Mouse (Mus musculus): ENCODE data around the gene Mc1r. TPM values are rescaled to one million over a fixed set of nuclear protein-coding genes. Genes with fewer than 3 reads are reported as not detected.

The Mc1r gene
- total and polyA plus RNA-seq, 3 experiments = 0.31 to 0.45 TPM; not detected in 1

- H3K27ac ChIP-seq (ENCODE audit: control insufficient read depth, low read depth, low read length) = no peak overlapping the region
- H3K4me3 ChIP-seq (ENCODE audit: control insufficient read depth in 1 of 2, insufficient read depth in 1 of 2, low read depth in 2 of 2, low read length in 2 of 2) = no peak overlapping the region
- H3K79me2 ChIP-seq (ENCODE audit: control insufficient read depth, insufficient read depth, low read length, poor library complexity) = no peaks in the 10 kb centered on the region
- no peaks in the 10 kb centered on the region for H3K27me3 ChIP-seq (ENCODE audit: control insufficient read depth in 1 of 2, insufficient read depth in 2 of 2, low read length in 2 of 2)
- TF ChIP-seq USF1 (IDR thresholded peaks at IDR 0.05; ENCODE audit: low read depth, low read length) (peak; percentile 95), USF2 (IDR thresholded peaks at IDR 0.05; ENCODE audit: borderline replicate concordance in 1 of 2, insufficient read depth in 1 of 2, low read depth in 1 of 2, low read length in 2 of 2) (peak; percentile 61 to 75), RAD21 (IDR thresholded peaks at IDR 0.05; ENCODE audit: low read depth, low read length) (no peak), POLR2A (IDR thresholded peaks at IDR 0.05; ENCODE audit: control insufficient read depth in 1 of 2, insufficient read depth in 1 of 2, low read depth in 1 of 2, low read length in 2 of 2, poor library complexity in 1 of 2) (no peak), MAZ (IDR thresholded peaks at IDR 0.05; ENCODE audit: low read depth, low read length) (no peak), MXI1 (IDR thresholded peaks at IDR 0.05; ENCODE audit: low read depth, low read length) (peak; percentile 36; the same call in 1 of the 2 replicates), MAX (IDR thresholded peaks at IDR 0.05; ENCODE audit: low read length) (peak; percentile 87), SIN3A (IDR thresholded peaks at IDR 0.05; ENCODE audit: low read length) (peak; percentile 77), BHLHE40 (IDR thresholded peaks at IDR 0.05; ENCODE audit: borderline replicate concordance, low read depth, low read length) (peak; percentile 57; the same call in 1 of the 2 replicates)
- H3K9ac ChIP-seq (ENCODE audit: control insufficient read depth, low read depth, low read length, poor library complexity, severe bottlenecking) = no peak overlapping the region
- H3K4me1 ChIP-seq (ENCODE audit: control insufficient read depth in 1 of 2, insufficient read depth in 2 of 2, low read length in 2 of 2) = peaks cover 2 to 56% of the 10 kb centered on the region in 2 experiments
- DNase-seq (ENCODE audit: low read depth, low spot score) = peak; percentile 84
- peaks cover 0 to 37% of the 10 kb centered on the region in 2 experiments; a peak in 2 of 4 replicates for H3K36me3 ChIP-seq (ENCODE audit: control insufficient read depth in 1 of 2, insufficient read depth in 2 of 2, low read length in 2 of 2)
- H3K9me3 ChIP-seq (replicated peaks; ENCODE audit: insufficient read depth, low read length) = no peaks in the 10 kb centered on the region
Observed at GRCm38 (mm10) chr8:123412560-123413170, 5.8 kb downstream of the Mc1r start.

GRCm38 (mm10) chr8:123414255-123414654, 7.3 kb downstream of the Mc1r start:
- Histone ChIP-seq H3K9ac (ENCODE audit: control insufficient read depth, low read depth, low read length, poor library complexity, severe bottlenecking) (no peak overlapping the region), H3K79me2 (ENCODE audit: control insufficient read depth, insufficient read depth, low read length, poor library complexity) (no peaks in the 10 kb centered on the region), H3K27ac (ENCODE audit: control insufficient read depth, low read depth, low read length) (no peak overlapping the region), H3K27me3 (ENCODE audit: control insufficient read depth in 1 of 2, insufficient read depth in 2 of 2, low read length in 2 of 2) (no peaks in the 10 kb centered on the region), H3K36me3 (ENCODE audit: control insufficient read depth in 1 of 2, insufficient read depth in 2 of 2, low read length in 2 of 2) (peaks cover 0 to 28% of the 10 kb centered on the region in 2 experiments; a peak in 2 of 4 replicates), H3K4me3 (ENCODE audit: control insufficient read depth in 1 of 2, insufficient read depth in 1 of 2, low read depth in 2 of 2, low read length in 2 of 2) (no peak overlapping the region), H3K4me1 (ENCODE audit: control insufficient read depth in 1 of 2, insufficient read depth in 2 of 2, low read length in 2 of 2) (peaks cover 0 to 40% of the 10 kb centered on the region in 2 experiments; a peak in 3 of 4 replicates), H3K9me3 (replicated peaks; ENCODE audit: insufficient read depth, low read length) (no peaks in the 10 kb centered on the region)
- peak; percentile 51 for DNase-seq (ENCODE audit: low read depth, low spot score)
- TF ChIP-seq HCFC1 (IDR thresholded peaks at IDR 0.05; ENCODE audit: low read depth, low read length) = no peak
- TF ChIP-seq RCOR1 (IDR thresholded peaks at IDR 0.05; ENCODE audit: low read depth, low read length) = 0 out of 2 replicates have a peak, but pooled peaks have one; percentile 17
- TF ChIP-seq SIN3A (IDR thresholded peaks at IDR 0.05; ENCODE audit: low read length) = peak; percentile 87
- TF ChIP-seq TCF12 (IDR thresholded peaks at IDR 0.05; ENCODE audit: low read depth, low read length) = no peak
- TF ChIP-seq MXI1 (IDR thresholded peaks at IDR 0.05; ENCODE audit: low read depth, low read length) = peak; percentile 66; the same call in 1 of the 2 replicates
